In genomic region chr17:30808866-30809660, GRCm38 (mm10) we compare ENCODE assay signal across 9 mouse cellular contexts.
A peak's percentile ranks its signal among the peaks of the same experiment; 100 is the strongest.
DNase-seq lines count a peak whose midpoint lies in the region; ATAC-seq and TF ChIP-seq lines count a peak whose summit lies in the region.
"Had no signal": no experiment of that assay in that cellular context is flagged by ENCODE, and none has a peak within 500 bp of the region (broad histone marks: within the 10 kb centered on the region; RNA-seq: fewer than 3 reads in every experiment).

No protein-coding gene starts in this region.

- no peak overlapping the region for H3K27ac ChIP-seq in cerebellum, adult 2 months (ENCODE audit: insufficient read depth, low read length)
- no peak overlapping the region for H3K27ac ChIP-seq in heart, embryonic 12.5 days (ENCODE audit: poor library complexity, severe bottlenecking)
- peak overlapping the region; percentile 33; the same call in 1 of the 2 replicates for H3K27ac ChIP-seq in midbrain, embryonic 10.5 days (replicated peaks)
- H3K27ac ChIP-seq in midbrain, embryonic 11.5 days (ENCODE audit: low read depth, low read length) = no peak overlapping the region
- H3K27ac ChIP-seq: liver, embryonic 15.5 days had no signal

- H3K9me3 ChIP-seq in heart, embryonic 12.5 days (replicated peaks) = no peaks in the 10 kb centered on the region
- H3K9me3 ChIP-seq in midbrain, embryonic 10.5 days (replicated peaks) = no peaks in the 10 kb centered on the region
- no peaks in the 10 kb centered on the region for H3K9me3 ChIP-seq in midbrain, embryonic 11.5 days (ENCODE audit: control insufficient read depth, low read length)
- H3K9me3 ChIP-seq: liver, embryonic 15.5 days had no signal

- H3K4me1 ChIP-seq in cerebellum, adult 2 months (ENCODE audit: control insufficient read depth, insufficient read depth, low read length) = peaks cover 7% of the 10 kb centered on the region
- H3K4me1 ChIP-seq in heart, embryonic 12.5 days (replicated peaks) = no peaks in the 10 kb centered on the region; the same call in 1 of the 2 replicates
- H3K4me1 ChIP-seq in midbrain, embryonic 10.5 days = peaks cover 31% of the 10 kb centered on the region
- peaks cover 13% of the 10 kb centered on the region for H3K4me1 ChIP-seq in midbrain, embryonic 11.5 days (ENCODE audit: control insufficient read depth, insufficient read depth, low read length)
- H3K4me1 ChIP-seq: liver, embryonic 15.5 days had no signal

- peaks cover 1% of the 10 kb centered on the region; the same call in 1 of the 2 replicates for H3K27me3 ChIP-seq in cerebellum, adult 2 months (ENCODE audit: control insufficient read depth, insufficient read depth, low read length)
- peaks cover 4% of the 10 kb centered on the region; the same call in 1 of the 2 replicates for H3K27me3 ChIP-seq in heart, embryonic 12.5 days (replicated peaks)
- no peaks in the 10 kb centered on the region for H3K27me3 ChIP-seq in midbrain, embryonic 10.5 days (ENCODE audit: low read depth, poor library complexity, severe bottlenecking)
- no peaks in the 10 kb centered on the region for H3K27me3 ChIP-seq in midbrain, embryonic 11.5 days (ENCODE audit: control insufficient read depth, insufficient read depth, low read length)
- H3K27me3 ChIP-seq: liver, embryonic 15.5 days had no signal

- WGBS in cerebellum, adult 2 months = 47% methylated on average over 15 of the region's 15 CpGs
- WGBS in heart, embryonic 12.5 days = 48% methylated on average over 15 of the region's 15 CpGs
- WGBS in midbrain, embryonic 10.5 days = 87% methylated on average over 15 of the region's 15 CpGs
- WGBS in midbrain, embryonic 11.5 days = 73% methylated on average over 15 of the region's 15 CpGs

- H3K4me2 ChIP-seq in heart, embryonic 12.5 days = peak overlapping the region; percentile 54
- H3K4me2 ChIP-seq in midbrain, embryonic 11.5 days = no peak overlapping the region
- H3K4me2 ChIP-seq: liver, embryonic 15.5 days had no signal

- no peak overlapping the region for H3K9ac ChIP-seq in heart, embryonic 12.5 days
- H3K9ac ChIP-seq in midbrain, embryonic 11.5 days (ENCODE audit: low read length) = no peak overlapping the region
- H3K9ac ChIP-seq: liver, embryonic 15.5 days had no signal

- no peaks in the 10 kb centered on the region for H3K36me3 ChIP-seq in heart, embryonic 12.5 days
- H3K36me3 ChIP-seq in midbrain, embryonic 10.5 days = no peaks in the 10 kb centered on the region
- no peaks in the 10 kb centered on the region for H3K36me3 ChIP-seq in midbrain, embryonic 11.5 days (ENCODE audit: control insufficient read depth, insufficient read depth, low read length)
- H3K36me3 ChIP-seq: liver, embryonic 15.5 days had no signal

- TF ChIP-seq CTCF in cerebellum, adult 2 months (IDR thresholded peaks at IDR 0.05; ENCODE audit: borderline replicate concordance, insufficient read depth, low read depth, low read length) = peak; percentile 44; the same call in 1 of the 2 replicates

- DNase-seq in cerebellum, adult 2 months = peak; percentile 16 to 24
- no peak for DNase-seq in cerebellum, adult 11-12 months
- DNase-seq in heart, postnatal 10 days = no peak
- DNase-seq in midbrain, embryonic 10.5 days (ENCODE audit: low spot score) = no peak
- no peak for DNase-seq in midbrain, embryonic 11.5 days (ENCODE audit: low spot score, missing footprints)
- peak; percentile 92 for DNase-seq in retina, postnatal 1 day
- no peak for DNase-seq in kidney, adult 18-20 months

- H3K4me3 ChIP-seq in cerebellum, adult 2 months (replicated peaks; ENCODE audit: insufficient read depth, low read depth, low read length) = no peak overlapping the region
- H3K4me3 ChIP-seq in heart, embryonic 12.5 days = peak overlapping the region; percentile 13; the same call in 1 of the 2 replicates
- H3K4me3 ChIP-seq in midbrain, embryonic 10.5 days = no peak overlapping the region
- H3K4me3 ChIP-seq in midbrain, embryonic 11.5 days (ENCODE audit: low read depth, low read length) = no peak overlapping the region
- H3K4me3 ChIP-seq: liver, embryonic 15.5 days had no signal

- intact Hi-C loops in heart, postnatal 10 days (cut with DNase I) = no loop called here

- ATAC-seq in heart, embryonic 12.5 days (ENCODE audit: insufficient number of reproducible peaks, low FRiP score) = no peak
- no peak for ATAC-seq in midbrain, embryonic 11.5 days (ENCODE audit: low FRiP score)

- TF ChIP-seq POLR2A in cerebellum, adult 2 months (IDR thresholded peaks at IDR 0.05; ENCODE audit: borderline replicate concordance, insufficient read depth, low read length) = no peak

Comparison
In these comparisons a context has a peak if more than half of its experiments do, and no peak if none do; other contexts are left out.
1. DNase-seq: peak in cerebellum, adult 2 months (2 of 2) and retina, postnatal 1 day (single experiment); none in cerebellum, adult 11-12 months (single experiment), heart, postnatal 10 days (0 of 2), midbrain, embryonic 10.5 days (single experiment), midbrain, embryonic 11.5 days (single experiment) and kidney, adult 18-20 months (single experiment).